Mouse (Mus musculus): ENCODE measurements around the gene Itga2.

The Itga2 gene

GRCm38 (mm10) chr13:114931775-114932294 lies at the start of gene Itga2:
Gene Itga2, minus strand, starts transcription at chr13:114932100.
- peak; percentile 19 for DNase-seq (ENCODE audit: low read depth, low spot score)

DNA sequence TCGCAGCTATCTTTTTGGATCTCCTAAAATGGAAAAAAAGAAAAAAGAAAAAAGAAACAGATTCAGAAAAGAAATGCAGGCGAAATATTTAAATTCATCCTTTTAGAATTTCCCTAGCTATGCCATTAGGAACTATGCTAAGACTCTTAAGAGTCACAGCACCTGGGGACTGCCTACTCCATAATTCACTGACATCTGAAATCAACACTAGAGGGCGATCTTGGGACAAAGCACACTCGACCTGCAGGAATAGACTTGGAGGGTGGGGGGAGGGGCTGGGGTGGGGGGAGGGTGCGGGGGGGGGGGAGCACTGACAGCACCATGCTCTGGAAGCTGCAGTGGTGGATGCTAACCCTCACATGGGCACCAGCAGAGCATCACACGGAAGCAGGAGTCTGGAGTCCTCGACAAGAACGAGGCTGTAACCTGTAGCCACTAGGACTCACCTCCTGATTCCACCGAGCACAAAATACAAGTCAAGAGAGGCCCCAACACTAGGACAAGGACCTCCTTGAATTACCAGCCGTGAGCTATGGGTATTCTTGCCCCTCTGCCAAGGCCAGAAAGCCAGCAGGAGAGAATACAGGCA lies 49.0 kb upstream of the Itga2 start:
- peak; percentile 17 for DNase-seq (ENCODE audit: low read depth, low spot score)

GRCm38 (mm10) chr13:114974484-114975042 lies 42.7 kb upstream of the Itga2 start:
- no peak for DNase-seq (ENCODE audit: low read depth, low spot score)

GRCm38 (mm10) chr13:114971905-114972304 lies 40.0 kb upstream of the Itga2 start:
- no peak for DNase-seq (ENCODE audit: low read depth, low spot score)

GRCm38 (mm10) chr13:114964233-114964632 lies 32.3 kb upstream of the Itga2 start:
- DNase-seq (ENCODE audit: low read depth, low spot score) = peak; percentile 91

GRCm38 (mm10) chr13:114954516-114954915 lies 22.6 kb upstream of the Itga2 start:
- DNase-seq (ENCODE audit: low read depth, low spot score) = no peak

DNA sequence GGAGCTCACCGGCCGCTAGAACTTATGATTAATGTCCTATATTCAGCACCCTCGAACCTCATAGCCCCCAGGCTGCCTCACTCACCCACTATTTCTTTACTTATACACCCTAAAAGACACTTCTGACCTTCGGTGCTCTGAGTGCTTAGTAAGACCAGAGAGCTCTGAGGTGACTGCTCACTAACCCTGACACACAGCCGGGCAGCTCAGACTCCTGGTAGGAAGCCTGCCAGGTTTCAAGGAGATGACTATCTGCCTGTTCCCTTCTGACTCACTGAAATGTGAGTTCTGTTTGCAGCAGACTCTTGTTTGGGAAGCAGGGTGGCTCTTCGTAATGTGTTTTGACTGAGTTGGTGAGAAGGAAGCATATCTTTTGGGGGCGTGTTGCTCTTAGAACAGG lies 1.6 kb upstream of the Itga2 start:
- DNase-seq (ENCODE audit: low read depth, low spot score) = peak; percentile 31

- DNase-seq (ENCODE audit: low read depth, low spot score) = peak; percentile 27
These were observed 777 bp downstream of the Itga2 start for GRCm38 (mm10) chr13:114930996-114931649.

DNA sequence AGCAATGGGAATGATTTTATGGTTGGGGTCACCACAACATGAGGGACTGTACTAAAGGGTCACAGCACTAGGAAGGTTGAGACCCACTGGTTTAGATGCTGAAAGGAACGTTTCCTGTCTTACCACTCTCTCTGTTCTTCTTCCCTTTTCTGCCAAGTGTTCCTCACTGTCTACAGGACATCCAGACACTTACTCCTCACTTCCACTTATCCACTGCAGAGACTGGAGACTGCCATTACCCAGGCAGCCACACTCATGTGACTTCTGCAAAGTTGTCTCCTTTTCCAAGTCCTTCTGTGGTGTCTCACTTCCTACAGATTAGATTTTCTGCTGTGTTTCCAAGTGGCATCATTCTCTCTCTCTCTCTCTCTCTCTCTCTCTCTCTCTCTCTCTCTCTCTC lies 7.1 kb downstream of the Itga2 start:
- DNase-seq (ENCODE audit: low read depth, low spot score) = no peak

DNA sequence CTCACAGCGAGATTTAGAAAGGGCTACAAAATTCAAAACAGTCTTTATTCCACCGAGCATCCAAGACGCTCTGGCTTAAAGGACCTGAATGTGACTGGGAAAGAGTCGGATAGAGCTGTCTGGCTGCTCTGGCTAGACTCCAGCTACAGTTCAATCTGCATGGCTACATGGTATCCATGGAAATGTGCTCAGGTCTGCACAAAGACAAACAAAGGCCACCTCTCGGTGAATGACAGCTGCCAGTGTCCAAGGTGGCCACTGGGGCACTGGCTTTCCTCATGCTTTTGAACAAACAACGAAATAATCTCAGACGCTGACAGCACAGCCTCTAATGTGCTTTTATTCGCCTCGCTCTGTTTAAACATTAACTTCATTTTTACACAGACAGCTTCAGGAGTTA lies 8.6 kb downstream of the Itga2 start:
- peak; percentile 26 for DNase-seq (ENCODE audit: low read depth, low spot score)

DNA sequence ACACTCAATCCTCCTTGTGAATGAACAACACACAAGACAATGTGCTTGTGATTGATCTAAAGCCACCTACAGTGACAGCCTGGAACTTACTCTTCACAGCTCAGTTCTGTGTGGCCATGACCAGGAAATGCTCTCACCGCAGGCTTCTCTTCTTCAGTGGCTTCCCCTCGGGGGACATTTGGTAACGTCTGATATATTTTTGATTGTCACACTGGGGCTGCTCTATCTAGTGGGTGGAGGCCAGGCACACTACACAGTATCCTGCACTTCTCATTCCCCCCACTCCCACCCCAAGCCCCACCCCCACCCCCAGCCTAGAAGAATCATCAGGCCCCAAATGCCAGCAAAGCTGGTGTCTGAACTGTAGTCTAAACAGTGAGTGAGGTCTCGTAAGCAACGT lies 16.1 kb downstream of the Itga2 start:
- DNase-seq (ENCODE audit: low read depth, low spot score) = no peak

- no peak for DNase-seq (ENCODE audit: low read depth, low spot score)
These were observed 16.9 kb downstream of the Itga2 start for GRCm38 (mm10) chr13:114914963-114915362.

- DNase-seq (ENCODE audit: low read depth, low spot score) = no peak
These were observed 17.3 kb downstream of the Itga2 start for GRCm38 (mm10) chr13:114914559-114914958.

GRCm38 (mm10) chr13:114910629-114911028 lies 21.3 kb downstream of the Itga2 start:
- no peak for DNase-seq (ENCODE audit: low read depth, low spot score)

DNA sequence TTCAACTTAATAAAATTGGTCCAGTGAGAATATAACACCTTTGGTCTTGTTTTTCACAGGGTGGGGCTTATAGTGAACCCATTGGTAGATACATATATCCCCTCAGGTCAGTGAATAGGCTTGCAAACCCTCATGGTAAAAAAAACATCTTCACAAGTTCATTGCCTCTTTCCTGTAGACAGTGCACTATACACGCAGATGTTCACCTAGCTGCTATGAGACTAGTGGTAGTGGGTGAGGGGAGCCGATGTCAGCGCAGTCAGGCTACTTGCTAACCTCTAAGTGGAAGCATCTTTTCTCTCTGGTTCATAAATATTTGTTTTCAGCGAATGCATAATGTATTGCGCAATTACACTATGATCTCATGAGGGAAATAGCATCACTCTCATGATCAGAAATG lies 22.4 kb downstream of the Itga2 start:
- DNase-seq (ENCODE audit: low read depth, low spot score) = no peak

- no peak for DNase-seq (ENCODE audit: low read depth, low spot score)
These were observed 24.0 kb downstream of the Itga2 start for GRCm38 (mm10) chr13:114907876-114908275.

- DNase-seq (ENCODE audit: low read depth, low spot score) = no peak
These were observed 35.0 kb downstream of the Itga2 start for GRCm38 (mm10) chr13:114896751-114897386.

- no peak for DNase-seq (ENCODE audit: low read depth, low spot score)
These were observed 36.0 kb downstream of the Itga2 start for GRCm38 (mm10) chr13:114895896-114896295.

GRCm38 (mm10) chr13:114894718-114895117 lies 37.2 kb downstream of the Itga2 start:
- DNase-seq (ENCODE audit: low read depth, low spot score) = no peak

DNA sequence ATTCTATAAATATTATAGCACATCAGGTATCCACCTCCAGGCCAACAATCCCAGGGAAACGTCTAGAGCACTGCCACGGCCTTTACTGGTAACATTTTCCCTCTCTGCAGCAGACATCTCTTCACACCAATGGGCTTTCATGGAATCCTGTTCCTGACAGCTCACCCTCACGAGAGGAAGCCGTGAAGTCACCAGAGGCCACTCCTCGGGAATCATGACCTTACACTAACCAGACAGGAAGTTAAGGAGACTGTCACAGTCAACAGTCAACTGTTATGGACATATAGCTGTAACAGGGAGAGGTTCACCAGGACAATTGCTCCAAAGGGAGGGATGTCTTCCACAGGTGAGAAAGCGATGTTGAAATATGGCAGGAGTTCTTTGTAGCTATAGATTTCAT lies 40.2 kb downstream of the Itga2 start:
- DNase-seq (ENCODE audit: low read depth, low spot score) = no peak

GRCm38 (mm10) chr13:114887695-114888094 lies 44.2 kb downstream of the Itga2 start:
- no peak for DNase-seq (ENCODE audit: low read depth, low spot score)

DNA sequence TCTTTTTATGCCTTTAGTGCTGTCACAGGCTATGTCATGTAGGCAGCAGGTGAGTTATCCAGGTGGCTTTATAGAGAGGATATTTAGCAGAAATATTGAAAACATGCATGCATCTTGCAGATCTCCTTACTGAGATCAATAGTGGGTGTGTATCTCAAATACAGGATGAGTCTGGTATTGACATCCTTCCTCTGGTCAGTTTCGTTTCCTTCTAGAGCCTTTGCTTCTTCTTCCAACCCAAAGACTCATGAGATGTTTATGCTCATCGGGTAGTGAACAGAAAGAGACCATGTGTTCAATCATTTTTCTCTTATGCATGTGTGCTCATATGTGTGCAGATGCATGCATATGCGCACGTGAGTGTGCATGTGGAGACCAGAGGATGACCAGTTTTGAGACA lies 44.6 kb downstream of the Itga2 start:
- DNase-seq (ENCODE audit: low read depth, low spot score) = no peak

DNA sequence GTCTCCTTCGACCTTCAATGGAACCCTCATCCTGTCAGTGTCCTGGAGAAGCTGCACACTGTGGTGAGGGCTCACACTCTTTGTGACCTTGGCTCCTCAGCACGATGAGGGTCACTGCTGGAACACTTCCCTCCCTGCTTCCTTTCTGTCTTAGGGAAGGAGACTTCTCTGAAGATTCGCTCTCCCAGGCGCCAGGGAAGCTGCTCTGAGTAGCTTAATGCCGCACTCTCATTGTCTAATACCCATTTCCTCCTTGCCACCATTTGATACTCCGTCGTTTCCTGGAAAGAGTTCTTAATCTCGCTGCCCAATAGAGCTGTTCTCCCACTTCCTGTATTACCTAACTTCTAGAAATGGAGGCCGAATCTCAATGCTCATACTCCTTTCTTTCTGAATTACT lies 46.7 kb downstream of the Itga2 start:
- no peak for DNase-seq (ENCODE audit: low read depth, low spot score)

Data from brain, adult 2 months (tissue).